Mouse (Mus musculus) 3134 (cell line): Measurements from ENCODE around the gene Akip1.

Source experiments
- DNase-seq: peaks from one replicate; pipeline ENCODE4 v3.0.0-alpha.2; 2011; ENCODE audit warnings: low spot score; ENCODE audit not compliant: insufficient read length; ENCODE audit errors: extremely low read depth

Gene Akip1

GRCm38 (mm10) chr7:109704461-109704860 is 971 bp downstream of the Akip1 start:
- DNase-seq: no peak

GRCm38 (mm10) chr7:109707023-109707785 is 3.7 kb downstream of the Akip1 start:
- no peak for DNase-seq

GRCm38 (mm10) chr7:109708961-109709382 is 5.5 kb downstream of the Akip1 start:
- DNase-seq: peak; percentile 66

- DNase-seq: no peak
Measured at GRCm38 (mm10) chr7:109710069-109710468, 6.6 kb downstream of the Akip1 start.

GRCm38 (mm10) chr7:109712198-109712597 is 8.7 kb downstream of the Akip1 start:
- DNase-seq: no peak

GRCm38 (mm10) chr7:109713434-109713982 is 10.0 kb downstream of the Akip1 start:
- DNase-seq: no peak

- DNase-seq: no peak
Measured at GRCm38 (mm10) chr7:109719286-109719685, 15.8 kb downstream of the Akip1 start.

- no peak for DNase-seq
Measured at GRCm38 (mm10) chr7:109722618-109723017, 19.1 kb downstream of the Akip1 start.

- DNase-seq: no peak
Measured at GRCm38 (mm10) chr7:109723114-109723513, 19.6 kb downstream of the Akip1 start.

GRCm38 (mm10) chr7:109723697-109724096 is 20.2 kb downstream of the Akip1 start, which contains the start of gene BC051019:
BC051019 (minus strand) TSS chr7:109723850.
- no peak for DNase-seq

- no peak for DNase-seq
Measured at GRCm38 (mm10) chr7:109731626-109732025, 28.1 kb downstream of the Akip1 start, which contains the start of gene Ascl3. Ascl3 (minus strand) TSS chr7:109731726.

GRCm38 (mm10) chr7:109734806-109735205 is 31.3 kb downstream of the Akip1 start:
- no peak for DNase-seq

- DNase-seq: no peak
Measured at GRCm38 (mm10) chr7:109739822-109740370, 36.4 kb downstream of the Akip1 start.

GRCm38 (mm10) chr7:109741060-109741459 is 37.6 kb downstream of the Akip1 start:
- DNase-seq: no peak

GRCm38 (mm10) chr7:109741703-109742102 is 38.2 kb downstream of the Akip1 start:
- no peak for DNase-seq

GRCm38 (mm10) chr7:109747747-109748146 is 44.3 kb downstream of the Akip1 start:
- no peak for DNase-seq

GRCm38 (mm10) chr7:109751427-109752007 is 48.0 kb downstream of the Akip1 start:
- no peak for DNase-seq

GRCm38 (mm10) chr7:109752008-109752925 is 48.8 kb downstream of the Akip1 start, which contains the start of gene Tmem9b:
Tmem9b (minus strand) TSS chr7:109752875.
- peak; percentile 85 for DNase-seq

- no peak for DNase-seq
Measured at GRCm38 (mm10) chr7:109754034-109754433, 50.5 kb downstream of the Akip1 start.

- no peak for DNase-seq
Measured at GRCm38 (mm10) chr7:109756291-109756690, 52.8 kb downstream of the Akip1 start.
